Mouse (Mus musculus): Measurements from ENCODE around the gene Gnai3. TPM values are rescaled to one million over a fixed set of nuclear protein-coding genes. Genes with fewer than 3 reads are reported as not detected.

The Gnai3 gene
- polyA plus RNA-seq, 1 experiment, result not detected

- Histone ChIP-seq H3K4me1 (ENCODE audit: control insufficient read depth, insufficient read depth, low read length) (peaks cover 46% of the 10 kb centered on the region), H3K27ac (ENCODE audit: insufficient read depth, low read depth, low read length) (peak overlapping the region; percentile 47), H3K4me3 (ENCODE audit: insufficient read depth, low read depth, low read length) (no peak overlapping the region)
- TF ChIP-seq CTCF (IDR thresholded peaks at IDR 0.05; ENCODE audit: insufficient read depth, low read depth, low read length), result no peak
- no peak for TF ChIP-seq POLR2A (IDR thresholded peaks at IDR 0.05; ENCODE audit: insufficient read depth, low read depth, low read length)
- WGBS, result 59% methylated on average over 10 of the region's 10 CpGs
These were observed 19.8 kb upstream of the Gnai3 start for GRCm38 (mm10) chr3:108165532-108166315.

- TF ChIP-seq CTCF (IDR thresholded peaks at IDR 0.05; ENCODE audit: insufficient read depth, low read depth, low read length) (peak; percentile 74), POLR2A (IDR thresholded peaks at IDR 0.05; ENCODE audit: insufficient read depth, low read depth, low read length) (no peak)
- no peak overlapping the region for H3K27ac ChIP-seq (ENCODE audit: insufficient read depth, low read depth, low read length)
- H3K4me1 ChIP-seq (ENCODE audit: control insufficient read depth, insufficient read depth, low read length), result peaks cover 46% of the 10 kb centered on the region
- peak overlapping the region; percentile 20; the same call in 1 of the 2 replicates for H3K4me3 ChIP-seq (ENCODE audit: insufficient read depth, low read depth, low read length)
- 10% methylated on average over 9 of the region's 9 CpGs for WGBS
These were observed 18.9 kb upstream of the Gnai3 start for GRCm38 (mm10) chr3:108164807-108165206.

DNA sequence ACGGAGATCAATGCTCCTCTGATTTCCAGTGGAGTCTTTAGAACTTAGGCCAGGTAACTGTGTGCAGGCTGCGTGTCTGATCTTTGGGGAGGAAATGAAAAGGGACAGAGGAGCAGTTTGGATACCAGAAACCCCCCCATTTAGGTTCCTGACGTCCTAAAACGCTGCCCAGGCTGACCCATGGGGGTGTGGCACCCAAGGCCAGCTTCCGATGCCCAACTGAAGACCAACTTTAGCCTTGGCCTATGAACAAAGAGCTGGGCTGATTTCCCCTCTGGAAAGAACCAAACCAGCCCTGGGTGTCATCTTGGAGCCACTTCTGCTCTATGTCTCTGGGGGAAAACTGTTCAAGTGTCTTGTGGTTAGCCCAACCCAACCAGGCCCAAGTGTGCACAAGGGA, 18.1 kb upstream of the Gnai3 start:
- TF ChIP-seq CTCF (IDR thresholded peaks at IDR 0.05; ENCODE audit: insufficient read depth, low read depth, low read length) (no peak), POLR2A (IDR thresholded peaks at IDR 0.05; ENCODE audit: insufficient read depth, low read depth, low read length) (no peak)
- 75% methylated on average over 5 of the region's 5 CpGs for WGBS
- Histone ChIP-seq H3K27ac (ENCODE audit: insufficient read depth, low read depth, low read length) (no peak overlapping the region), H3K4me1 (ENCODE audit: control insufficient read depth, insufficient read depth, low read length) (peaks cover 48% of the 10 kb centered on the region), H3K4me3 (ENCODE audit: insufficient read depth, low read depth, low read length) (no peak overlapping the region)

- H3K27ac ChIP-seq (ENCODE audit: insufficient read depth, low read depth, low read length), result peak overlapping the region; percentile 99
- H3K4me3 ChIP-seq (ENCODE audit: insufficient read depth, low read depth, low read length), result peak overlapping the region; percentile 14; the same call in 1 of the 2 replicates
- TF ChIP-seq POLR2A (IDR thresholded peaks at IDR 0.05; ENCODE audit: insufficient read depth, low read depth, low read length), result peak; percentile 35; the same call in 1 of the 2 replicates
- TF ChIP-seq CTCF (IDR thresholded peaks at IDR 0.05; ENCODE audit: insufficient read depth, low read depth, low read length), result no peak
- 13% methylated on average over 9 of the region's 9 CpGs for WGBS
- H3K4me1 ChIP-seq (ENCODE audit: control insufficient read depth, insufficient read depth, low read length), result peaks cover 23% of the 10 kb centered on the region
These were observed 12.6 kb upstream of the Gnai3 start for GRCm38 (mm10) chr3:108158383-108159037.

- WGBS, result 29% methylated on average over 4 of the region's 4 CpGs
- Histone ChIP-seq H3K27ac (ENCODE audit: insufficient read depth, low read depth, low read length) (peak within 1 kb of the TSS; percentile 90), H3K4me3 (ENCODE audit: insufficient read depth, low read depth, low read length) (peak within 1 kb of the TSS; percentile 79), H3K4me1 (ENCODE audit: control insufficient read depth, insufficient read depth, low read length) (peaks cover 37% of the 10 kb centered on the region)
- TF ChIP-seq CTCF (IDR thresholded peaks at IDR 0.05; ENCODE audit: insufficient read depth, low read depth, low read length) (no peak), POLR2A (IDR thresholded peaks at IDR 0.05; ENCODE audit: insufficient read depth, low read depth, low read length) (peak; percentile 45)
These were observed 8.7 kb upstream of the Gnai3 start, which contains the start of gene Gpr61 for GRCm38 (mm10) chr3:108154656-108155055. Gpr61 (minus strand) TSS chr3:108154882.

DNA sequence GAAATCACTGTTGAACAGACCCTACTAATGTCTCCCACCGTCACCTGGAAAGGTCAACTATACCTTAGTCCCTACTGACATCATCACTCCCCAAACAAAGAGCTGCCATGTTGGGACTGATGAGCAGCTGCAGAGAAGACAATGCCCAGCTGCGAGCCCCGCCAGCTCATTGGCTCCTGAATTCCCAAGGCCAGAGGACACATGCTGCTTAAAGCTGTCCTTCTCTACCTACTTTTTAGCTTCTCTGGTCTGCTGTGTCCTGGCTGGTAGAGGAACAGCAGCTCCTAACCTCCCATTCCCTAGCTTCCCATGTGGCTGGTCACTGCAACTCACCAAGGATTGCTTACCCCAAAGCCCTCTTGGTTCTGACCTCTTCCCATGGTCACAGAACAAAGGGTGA, 6.3 kb upstream of the Gnai3 start:
- TF ChIP-seq CTCF (IDR thresholded peaks at IDR 0.05; ENCODE audit: insufficient read depth, low read depth, low read length) (no peak), POLR2A (IDR thresholded peaks at IDR 0.05; ENCODE audit: insufficient read depth, low read depth, low read length) (no peak)
- H3K4me1 ChIP-seq (ENCODE audit: control insufficient read depth, insufficient read depth, low read length), result peaks cover 20% of the 10 kb centered on the region
- no peak overlapping the region for H3K4me3 ChIP-seq (ENCODE audit: insufficient read depth, low read depth, low read length)
- H3K27ac ChIP-seq (ENCODE audit: insufficient read depth, low read depth, low read length), result no peak overlapping the region
- WGBS, result 82% methylated on average over 3 of the region's 3 CpGs

DNA sequence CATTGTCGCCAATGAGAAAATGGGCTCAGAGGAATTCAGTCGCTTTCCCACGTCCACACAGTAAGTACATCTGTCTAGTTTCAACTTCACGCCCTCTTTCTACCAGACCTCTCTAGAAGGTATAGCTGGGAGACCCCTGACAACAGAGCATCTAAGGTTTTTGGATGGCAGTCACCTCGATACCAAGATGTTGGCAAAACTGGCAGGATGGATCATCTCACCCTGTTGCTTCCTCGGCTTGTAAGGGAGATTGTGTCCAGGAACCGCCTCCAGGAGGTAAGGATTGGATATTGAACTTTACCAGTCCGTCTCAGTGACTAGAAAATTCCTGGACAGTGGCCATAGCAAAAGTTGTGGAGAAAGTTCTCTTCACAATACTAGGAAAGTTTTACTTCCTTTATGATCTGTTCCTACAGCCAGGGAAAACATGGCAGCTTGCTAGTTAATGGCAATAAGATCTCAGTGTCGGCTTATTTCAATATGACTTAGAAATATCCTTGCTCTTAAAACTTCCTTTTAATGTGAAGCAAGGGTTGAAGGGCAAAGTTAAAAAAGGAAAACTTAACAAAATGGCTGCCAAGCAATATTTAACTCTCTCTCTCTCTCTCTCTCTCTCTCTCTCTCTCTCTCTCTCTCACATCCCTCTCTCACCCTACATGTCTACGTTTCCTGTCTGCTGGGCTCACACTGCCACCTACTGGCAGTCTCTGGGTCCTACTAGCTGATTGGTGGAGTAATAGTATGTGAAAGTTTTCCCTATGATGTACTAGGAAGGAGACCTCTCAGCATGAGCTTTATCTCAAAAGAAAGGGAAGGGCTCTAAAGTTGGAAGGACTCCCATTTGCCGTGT, 1.7 kb upstream of the Gnai3 start:
- TF ChIP-seq POLR2A (IDR thresholded peaks at IDR 0.05; ENCODE audit: insufficient read depth, low read depth, low read length), result no peak
- WGBS, result 54% methylated on average over 11 of the region's 11 CpGs
- peaks cover 18% of the 10 kb centered on the region for H3K4me1 ChIP-seq (ENCODE audit: control insufficient read depth, insufficient read depth, low read length)
- H3K4me3 ChIP-seq (ENCODE audit: insufficient read depth, low read depth, low read length), result no peak overlapping the region
- H3K27ac ChIP-seq (ENCODE audit: insufficient read depth, low read depth, low read length), result no peak overlapping the region

DNA sequence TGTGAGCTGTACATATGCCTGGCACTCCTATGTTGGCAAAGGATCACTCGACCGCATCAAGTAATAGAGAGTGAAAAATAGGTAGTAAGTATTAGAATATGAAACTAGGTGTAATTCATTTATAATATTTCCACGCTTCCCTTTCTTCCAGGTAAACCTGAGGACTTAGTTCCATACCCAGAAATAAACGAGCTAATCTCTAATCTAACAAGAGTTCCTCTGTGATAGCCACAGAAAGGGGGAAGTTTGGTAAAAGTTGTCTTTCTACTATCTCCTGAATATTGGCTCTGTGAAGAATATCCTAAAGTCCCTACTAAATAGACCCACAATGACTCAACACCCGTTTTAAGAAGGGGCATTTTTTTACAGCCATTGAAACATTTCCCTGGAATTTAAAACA, 725 bp upstream of the Gnai3 start:
- peaks cover 13% of the 10 kb centered on the region for H3K4me1 ChIP-seq (ENCODE audit: control insufficient read depth, insufficient read depth, low read length)
- H3K4me3 ChIP-seq (ENCODE audit: insufficient read depth, low read depth, low read length), result no peak overlapping the region
- TF ChIP-seq CTCF (IDR thresholded peaks at IDR 0.05; ENCODE audit: insufficient read depth, low read depth, low read length) (no peak), POLR2A (IDR thresholded peaks at IDR 0.05; ENCODE audit: insufficient read depth, low read depth, low read length) (no peak)
- no peak overlapping the region for H3K27ac ChIP-seq (ENCODE audit: insufficient read depth, low read depth, low read length)
- WGBS, result 54% methylated on average over 5 of the region's 5 CpGs

Data from olfactory bulb, adult 2 months (tissue).